Mouse (Mus musculus) gastrocnemius, adult 8-10 months (tissue): ENCODE data around the gene Alg3. TPM values are rescaled to one million over a fixed set of nuclear protein-coding genes. Genes with fewer than 3 reads are reported as not detected.

Experiments
- DNase-seq, 2 experiments: peaks; one replicate each; pipeline ENCODE4 v3.0.0; 2022; ENCODE audit warnings: low spot score in 2 of 2
- microRNA-seq: library from miRNA; unstranded; fragments of <30 nt; microRNA quantifications from one replicate; pipeline ENCODE4 v1.2.0, GENCODE M21; 2022
- total RNA-seq, 4 experiments: library from RNA; stranded (reverse); gene quantifications; 2 replicates each; pipeline ENCODE4 v1.2.4; 2022

Gene Alg3
- total RNA-seq, 4 experiments from 2014 or later, result 10.1 to 13.6 (median 12.2) TPM

- DNase-seq, result peak; percentile 57 to 62
These were observed 806 bp downstream of the Alg3 start for GRCm38 (mm10) chr16:20610501-20611356.

GRCm38 (mm10) chr16:20604705-20605104 lies 6.8 kb downstream of the Alg3 start:
- DNase-seq, result no peak

DNA sequence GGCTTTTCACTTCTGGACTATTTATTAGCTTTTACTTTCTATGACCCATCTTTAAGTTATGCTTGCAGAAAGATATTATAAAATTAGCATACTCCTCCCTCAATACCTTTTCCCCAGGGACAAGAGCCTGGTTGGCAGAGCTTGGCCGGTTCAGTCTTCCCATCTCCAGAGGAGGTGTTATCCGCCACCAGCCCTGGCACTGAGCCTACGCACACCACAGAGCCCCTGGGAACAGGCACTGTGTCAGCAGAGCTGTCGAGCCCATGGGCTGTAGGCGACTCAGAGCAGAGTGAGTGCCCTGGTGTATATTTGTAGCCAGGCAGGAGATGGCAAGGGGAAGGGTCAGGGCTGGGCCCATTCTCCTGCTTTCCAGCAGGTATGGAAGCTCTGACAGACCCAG lies 11.0 kb downstream of the Alg3 start:
- no peak for DNase-seq

GRCm38 (mm10) chr16:20596687-20597441 lies 14.7 kb downstream of the Alg3 start:
- DNase-seq, result no peak

DNA sequence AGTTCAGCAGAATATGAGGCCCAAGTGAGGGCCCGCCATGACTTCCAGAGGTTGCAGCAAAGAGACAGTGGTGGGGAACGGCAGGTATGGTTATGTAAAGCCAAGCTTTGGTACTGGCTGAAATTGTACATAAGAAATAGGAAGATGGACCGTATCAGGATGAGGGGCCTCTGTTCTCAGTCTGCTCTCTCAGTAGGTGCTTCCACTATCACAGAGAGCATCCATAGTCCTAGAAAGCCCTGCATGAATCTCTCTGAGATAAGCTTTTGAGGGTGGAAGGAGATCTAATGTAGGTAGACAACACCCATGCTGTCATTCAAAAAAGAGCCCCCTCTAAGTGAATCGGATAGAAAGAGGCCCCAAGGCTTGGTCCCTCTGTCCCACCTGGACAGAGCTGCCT lies 15.8 kb downstream of the Alg3 start:
- no peak for DNase-seq

DNA sequence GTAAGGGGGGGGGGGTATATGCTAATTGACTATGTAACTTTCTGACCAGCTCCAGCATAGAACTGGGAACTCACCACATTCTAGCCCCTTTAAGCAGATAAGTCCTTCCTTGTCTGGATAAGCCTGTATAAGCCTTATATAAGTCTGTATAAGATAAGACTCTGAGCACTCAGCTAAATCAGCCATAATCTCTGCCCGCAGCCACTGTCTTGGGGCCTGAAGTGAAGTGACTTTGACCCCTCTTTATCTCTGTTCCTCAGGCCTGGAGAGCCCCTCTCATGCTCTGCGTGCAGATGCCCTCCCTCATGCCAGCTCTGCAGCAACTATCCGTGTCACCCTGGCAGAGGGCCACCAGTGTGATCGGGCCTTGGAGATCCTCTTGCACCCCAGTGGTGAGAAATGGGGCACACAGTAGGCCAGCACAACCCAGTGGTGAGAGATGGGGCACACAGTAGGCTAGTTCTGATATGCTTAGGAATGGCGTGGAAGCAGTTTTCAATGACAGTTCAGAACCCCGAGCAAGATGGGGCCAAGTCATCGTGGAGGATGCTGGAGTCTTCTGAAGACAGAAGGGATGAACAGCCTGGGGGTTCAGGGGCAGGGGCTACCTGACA lies 16.4 kb downstream of the Alg3 start:
- no peak for DNase-seq

- DNase-seq, result no peak
These were observed 20.3 kb downstream of the Alg3 start for GRCm38 (mm10) chr16:20591076-20591705.

DNA sequence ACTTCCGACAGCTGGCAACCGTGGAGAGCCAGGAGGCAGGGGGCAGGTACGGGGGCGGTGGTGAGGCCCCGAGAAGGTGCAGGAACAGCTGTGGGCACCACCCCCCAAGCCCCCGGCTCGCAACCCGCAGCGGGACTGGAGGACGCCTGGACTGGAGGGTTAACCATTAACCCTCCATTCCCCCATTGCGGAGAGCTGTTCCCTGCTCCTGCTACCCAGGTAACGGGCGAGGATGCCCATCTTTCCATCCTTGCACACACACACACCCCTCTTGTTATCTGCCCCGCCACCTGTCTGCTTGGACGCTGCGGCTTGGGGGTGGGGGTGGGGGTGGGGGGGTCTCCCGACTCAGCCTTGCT lies 20.9 kb downstream of the Alg3 start:
- DNase-seq, result no peak

GRCm38 (mm10) chr16:20589939-20590679 lies 21.4 kb downstream of the Alg3 start:
- DNase-seq, result no peak

DNA sequence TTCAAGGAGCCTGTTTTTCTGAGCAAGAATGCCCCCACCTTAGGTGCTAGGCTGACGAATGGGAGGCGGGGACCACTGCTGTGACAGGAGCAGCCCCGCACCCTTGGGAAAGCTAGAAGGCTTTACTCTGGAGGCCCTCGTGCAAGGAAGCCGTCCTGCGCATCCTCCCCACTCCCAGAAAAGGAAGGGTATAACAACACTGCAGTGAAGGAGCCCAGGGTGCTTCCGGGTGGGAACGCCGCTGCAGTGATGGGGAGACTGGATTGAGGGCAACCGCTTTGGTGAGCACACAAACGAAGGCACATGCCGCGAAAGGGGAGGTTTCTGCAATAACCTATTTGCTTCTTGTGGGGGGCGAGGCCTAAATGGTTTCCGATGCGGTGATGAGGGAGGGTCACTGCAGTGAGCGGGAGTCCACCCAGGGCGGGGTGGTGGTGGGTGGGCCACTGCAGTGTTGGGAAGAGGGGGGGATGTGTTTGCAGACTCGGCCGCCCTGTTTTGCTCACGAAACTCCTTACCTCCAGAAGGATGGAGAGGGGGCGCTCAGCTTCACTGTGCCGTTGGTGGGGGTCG lies 22.1 kb downstream of the Alg3 start, which contains the start of gene Vwa5b2:
Gene Vwa5b2, plus strand, starts transcription at position 106 of the 573 bp plus-strand sequence.
- no peak for DNase-seq

DNA sequence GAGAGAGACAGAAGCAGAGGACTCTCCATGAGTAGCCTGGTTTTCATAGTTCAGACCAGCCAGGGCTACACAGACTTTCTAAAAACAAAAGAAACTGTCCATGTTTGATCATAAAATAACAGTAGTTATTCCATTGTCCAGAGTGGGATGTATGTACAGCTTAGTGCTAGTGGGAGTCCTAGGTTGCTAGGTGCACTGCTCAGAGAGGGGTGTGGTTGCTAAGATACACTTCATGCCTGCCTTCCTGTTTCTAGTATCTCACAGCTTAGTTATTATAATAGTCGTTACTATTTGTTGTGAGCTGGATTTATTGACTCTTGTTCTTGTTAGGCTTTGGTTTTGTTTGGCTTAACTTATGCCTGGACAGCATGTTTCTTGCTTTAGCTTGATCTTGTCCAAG lies 46.5 kb downstream of the Alg3 start:
- no peak for DNase-seq

- no peak for DNase-seq
These were observed 54.2 kb downstream of the Alg3 start for GRCm38 (mm10) chr16:20557381-20557780.

Small RNA genes lying within 50 kb of the gene (microRNA-seq; reads per million reads assigned to microRNA genes)
- gene Mir1224, result 3.3 reads per million

Other genes starting within 250 kb of the Alg3 start
- 10 to 100 TPM; 54.1 to 72.5 (median 64.8) TPM for gene Abcc5, start 185.3 kb downstream of the Alg3 start, total RNA-seq
- gene Eif2b5, start 112.9 kb downstream of the Alg3 start, total RNA-seq, result 10 to 100 TPM; 53.8 to 71.3 (median 68.1) TPM
- gene Dvl3, start 94.8 kb downstream of the Alg3 start, total RNA-seq, result 10 to 100 TPM; 24.5 to 30.0 (median 27.2) TPM
- 100 to 1,000 TPM; 113 to 138 (median 134) TPM for gene Ap2m1, start 76.3 kb downstream of the Alg3 start, total RNA-seq
- gene Abcf3, start 63.2 kb downstream of the Alg3 start, total RNA-seq, result 10 to 100 TPM; 55.9 to 75.5 (median 66.6) TPM
- gene Vwa5b2, start 22.3 kb downstream of the Alg3 start, total RNA-seq, result under 1 TPM in 1 of 4 experiments, not detected in 3; 0.13 TPM
- gene Eef1akmt4, start 142 bp downstream of the Alg3 start, total RNA-seq, result 1 to 10 TPM; 2.4 to 6.6 (median 4.4) TPM
- gene Gm49333, start 125 bp downstream of the Alg3 start, total RNA-seq, result under 1 TPM in 1 of 4 experiments, not detected in 3; 0.09 TPM
- 1 to 10 TPM in 1 of 4 experiments, under 1 TPM in 3; 0.41 to 1.5 (median 0.51) TPM for gene Camk2n2, start 9.6 kb upstream of the Alg3 start, total RNA-seq
- under 1 TPM in 3 of 4 experiments, not detected in 1; 0.12 to 0.40 (median 0.19) TPM for gene Ece2, start 18.1 kb upstream of the Alg3 start, total RNA-seq
- gene Psmd2, start 39.9 kb upstream of the Alg3 start, total RNA-seq, result 100 to 1,000 TPM; 253 to 300 (median 286) TPM
- gene Eif4g1, start 56.6 kb upstream of the Alg3 start, total RNA-seq, result 100 to 1,000 TPM; 448 to 476 (median 451) TPM
- 10 to 100 TPM; 48.8 to 74.6 (median 59.1) TPM for gene Fam131a, start 81.5 kb upstream of the Alg3 start, total RNA-seq
- 10 to 100 TPM in 2 of 4 experiments, 1 to 10 TPM in 2; 7.5 to 10.5 (median 9.9) TPM for gene Polr2h, start 105.9 kb upstream of the Alg3 start, total RNA-seq
- 1 to 10 TPM in 2 of 4 experiments, under 1 TPM in 2; 0.68 to 1.2 (median 1.1) TPM for gene Clcn2, start 106.0 kb upstream of the Alg3 start, total RNA-seq
- gene Chrd, start 121.4 kb upstream of the Alg3 start, total RNA-seq, result 1 to 10 TPM; 1.3 to 2.9 (median 2.3) TPM
- gene Thpo, start 122.8 kb upstream of the Alg3 start, total RNA-seq, result 1 to 10 TPM; 4.8 to 7.1 (median 6.2) TPM